Mouse (Mus musculus) embryonic facial prominence, embryonic 11.5 days (tissue): Measurements from ENCODE around the gene Gtf3c2. TPM values are rescaled to one million over a fixed set of nuclear protein-coding genes. Genes with fewer than 3 reads are reported as not detected.

Experiments
- ATAC-seq: fragments of 200-750 bp; cut with Nextera tagmentation; replicated peaks from 2 replicates; pipeline ENCODE4 v1.8.0; 2017; ENCODE audit warnings: low read depth; ENCODE audit not compliant: insufficient number of reproducible peaks, low FRiP score, low TSS enrichment
- DNase-seq: peaks from one replicate; pipeline ENCODE4 v3.0.0-alpha.2; 2015; ENCODE audit warnings: low spot score
- H3K27ac ChIP-seq: fragments of 300-500 bp; sonication (generic); replicated peaks from 2 replicates; pipeline ENCODE4 v1.5.1; 2014; ENCODE audit warnings: mild to moderate bottlenecking, low read depth, low read length, control low read depth
- H3K27me3 ChIP-seq: fragments of 300-500 bp; sonication (generic); 2 replicates; pipeline ENCODE4 v1.6.1; 2014; ENCODE audit warnings: mild to moderate bottlenecking, low read length, moderate library complexity, mixed read lengths; ENCODE audit not compliant: control insufficient read depth, insufficient read depth
- H3K36me3 ChIP-seq: fragments of 300-500 bp; sonication (generic); replicated peaks from 2 replicates; pipeline ENCODE4 v1.6.1; 2014; ENCODE audit warnings: low read depth, mild to moderate bottlenecking, low read length, moderate library complexity, mixed read lengths; ENCODE audit not compliant: control insufficient read depth, insufficient read depth
- H3K4me1 ChIP-seq: fragments of 300-500 bp; sonication (generic); 2 replicates; pipeline ENCODE4 v1.6.1; 2014; ENCODE audit warnings: low read length, mixed read lengths; ENCODE audit not compliant: control insufficient read depth, insufficient read depth
- H3K4me2 ChIP-seq: fragments of 300-500 bp; sonication (generic); 2 replicates; pipeline ENCODE4 v1.6.1; 2014; ENCODE audit warnings: low read depth, mild to moderate bottlenecking, control low read depth, low read length, moderate library complexity
- H3K4me3 ChIP-seq: fragments of 300-500 bp; sonication (generic); 2 replicates; pipeline ENCODE4 v1.5.1; 2014; ENCODE audit warnings: low read depth, low read length, control low read depth
- H3K9ac ChIP-seq: fragments of 300-500 bp; sonication (generic); replicated peaks from 2 replicates; pipeline ENCODE4 v1.6.1; 2014; ENCODE audit warnings: mild to moderate bottlenecking, control low read depth, low read length
- H3K9me3 ChIP-seq: fragments of 300-500 bp; sonication (generic); replicated peaks from 2 replicates; pipeline ENCODE4 v1.6.1; 2016; ENCODE audit warnings: mild to moderate bottlenecking, low read length, inconsistent platforms, mixed read lengths; ENCODE audit not compliant: control insufficient read depth
- WGBS: fragments of 180-500 bp; shearing (Covaris S2); extraction: QIAGEN DNeasy Blood & Tissue Kit; methylation state at CpG from one replicate; pipeline ENCODE4 v1.1.7; 2014; 5-methylcytosine and 5-hydroxymethylcytosine counted together
- polyA plus RNA-seq: library from polyadenylated mRNA; unstranded; fragments of >200 nt; fragmentation: Nextera tagmentation; extraction: Ambion mirVana; gene quantifications from 2 replicates; pipeline ENCODE4 v1.2.1, GENCODE M21; 2014

The Gtf3c2 gene
- polyA plus RNA-seq, 1 experiment from 2014 or later: 66.6 TPM

- Histone ChIP-seq H3K27ac (no peak overlapping the region), H3K9ac (no peak overlapping the region), H3K4me3 (no peak overlapping the region), H3K36me3 (peaks cover 4% of the 10 kb centered on the region), H3K27me3 (no peaks in the 10 kb centered on the region), H3K4me1 (no peaks in the 10 kb centered on the region), H3K4me2 (no peak overlapping the region), H3K9me3 (no peaks in the 10 kb centered on the region)
- no peak for ATAC-seq
- 67% methylated on average over 4 of the region's 4 CpGs for WGBS
- DNase-seq: no peak
Observed at GRCm38 (mm10) chr5:31183678-31184077, 3.7 kb upstream of the Gtf3c2 start.

- Histone ChIP-seq H3K27me3 (no peaks in the 10 kb centered on the region), H3K9ac (no peak overlapping the region), H3K4me2 (no peak overlapping the region), H3K27ac (no peak overlapping the region), H3K36me3 (no peaks in the 10 kb centered on the region), H3K4me3 (no peak overlapping the region), H3K9me3 (no peaks in the 10 kb centered on the region), H3K4me1 (no peaks in the 10 kb centered on the region)
- DNase-seq (no peak), ATAC-seq (no peak)
- WGBS: 94% methylated on average over 9 of the region's 9 CpGs
Observed at GRCm38 (mm10) chr5:31181183-31181770, 1.3 kb upstream of the Gtf3c2 start.

- Histone ChIP-seq H3K27me3 (no peaks in the 10 kb centered on the region), H3K4me1 (no peaks in the 10 kb centered on the region), H3K36me3 (no peaks in the 10 kb centered on the region), H3K9me3 (no peaks in the 10 kb centered on the region), H3K27ac (peak overlapping the region; percentile 90), H3K4me3 (peak overlapping the region; percentile 75), H3K9ac (peak overlapping the region; percentile 73), H3K4me2 (peak overlapping the region; percentile 77)
- ATAC-seq (peak; percentile 71), DNase-seq (peak; percentile 18)
- under 1% methylated on average over 25 of the region's 25 CpGs for WGBS
Observed at GRCm38 (mm10) chr5:31179301-31179765, 611 bp downstream of the Gtf3c2 start.

DNA sequence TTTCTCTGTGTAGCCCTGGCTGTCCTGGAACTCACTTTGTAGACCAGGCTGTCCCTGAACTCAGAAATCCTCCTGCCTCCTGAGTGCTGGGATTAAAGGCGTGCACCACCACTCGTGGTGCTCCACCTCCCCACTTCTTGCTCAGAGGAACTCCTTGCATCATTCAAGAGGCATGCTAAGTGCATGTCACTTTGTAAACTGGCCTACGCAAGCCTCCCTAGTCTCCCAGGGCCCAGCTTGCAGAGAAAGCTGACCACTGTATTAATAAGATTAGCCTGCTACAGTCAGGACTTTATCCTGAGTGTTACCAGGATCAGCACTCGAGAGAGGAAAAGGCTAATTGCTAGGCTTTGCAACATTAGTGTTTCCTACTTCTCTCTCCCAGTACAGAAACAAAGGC is 11.3 kb downstream of the Gtf3c2 start:
- H3K36me3 ChIP-seq: peaks cover 8% of the 10 kb centered on the region

GRCm38 (mm10) chr5:31164878-31165277 is 15.1 kb downstream of the Gtf3c2 start:
- Histone ChIP-seq H3K4me3 (no peak overlapping the region), H3K4me2 (no peak overlapping the region), H3K4me1 (no peaks in the 10 kb centered on the region), H3K9ac (no peak overlapping the region), H3K9me3 (no peaks in the 10 kb centered on the region), H3K27ac (no peak overlapping the region), H3K27me3 (no peaks in the 10 kb centered on the region), H3K36me3 (peaks cover 13% of the 10 kb centered on the region)
- 83% methylated on average over 1 of the region's 1 CpGs for WGBS
- DNase-seq (no peak), ATAC-seq (no peak)

More for the DNA sequence above, 11.3 kb downstream of the Gtf3c2 start:
- no peak overlapping the region for H3K4me3 ChIP-seq
- H3K4me2 ChIP-seq: no peak overlapping the region
- 92% methylated on average over 4 of the region's 4 CpGs for WGBS
- H3K27me3 ChIP-seq: no peaks in the 10 kb centered on the region
- no peak for DNase-seq
- H3K9me3 ChIP-seq: no peaks in the 10 kb centered on the region
- H3K27ac ChIP-seq: no peak overlapping the region
- no peak overlapping the region for H3K9ac ChIP-seq
- H3K4me1 ChIP-seq: no peaks in the 10 kb centered on the region
- no peak for ATAC-seq

DNA sequence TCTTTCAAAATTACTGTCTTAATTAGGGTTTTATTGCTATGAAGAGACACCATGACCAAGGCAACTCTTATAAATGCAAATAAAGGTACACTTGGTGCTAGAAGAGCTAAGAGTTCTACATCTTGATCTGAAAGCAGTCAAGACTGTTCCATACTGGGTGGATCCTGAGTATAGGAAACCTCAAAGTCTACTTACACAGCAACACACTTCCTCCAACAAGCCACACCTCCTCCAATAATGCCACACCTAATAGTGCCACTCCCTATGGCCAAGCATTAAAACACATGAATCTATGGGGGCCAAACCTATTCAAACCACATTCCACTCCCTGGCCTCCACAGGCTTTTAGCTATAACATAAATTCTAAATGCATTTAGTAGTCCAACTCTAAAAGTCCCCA is 17.5 kb downstream of the Gtf3c2 start:
- H3K27ac ChIP-seq: no peak overlapping the region
- H3K36me3 ChIP-seq: peaks cover 19% of the 10 kb centered on the region
- no peak overlapping the region for H3K4me2 ChIP-seq
- H3K4me1 ChIP-seq: no peaks in the 10 kb centered on the region
- DNase-seq (no peak), ATAC-seq (no peak)
- no peaks in the 10 kb centered on the region for H3K27me3 ChIP-seq
- H3K9ac ChIP-seq: no peak overlapping the region
- H3K4me3 ChIP-seq: no peak overlapping the region
- H3K9me3 ChIP-seq: no peaks in the 10 kb centered on the region

DNA sequence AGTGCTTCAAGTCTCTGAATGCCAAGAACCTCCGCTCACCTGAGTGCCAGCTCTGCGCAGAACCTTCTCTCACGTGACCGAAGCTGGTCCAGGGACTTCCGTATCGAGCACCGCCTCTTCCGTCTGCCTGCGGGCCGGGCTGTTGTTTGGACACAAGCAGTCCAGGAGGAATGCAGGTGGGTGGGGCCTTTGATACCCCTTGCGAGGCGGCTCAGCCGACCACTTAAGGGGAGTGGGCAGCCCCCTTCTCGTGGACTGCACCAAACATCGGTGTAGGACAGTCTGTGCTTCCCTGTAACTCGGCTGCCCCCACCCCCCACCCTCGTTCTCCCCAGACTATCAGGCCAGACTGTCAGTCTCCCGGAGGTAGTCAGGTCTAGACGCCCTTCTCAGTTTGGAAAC is 25.8 kb downstream of the Gtf3c2 start, which contains the start of gene Mpv17:
Mpv17 (minus strand) TSS at position 100 of the 402 bp plus-strand sequence.
- WGBS: under 1% methylated on average over 19 of the region's 19 CpGs
- H3K4me2 ChIP-seq: peak within 1 kb of the TSS; percentile 69
- H3K4me1 ChIP-seq: no peaks in the 10 kb centered on the region
- ATAC-seq: peak; percentile 96
- DNase-seq: peak; percentile 93
- peaks cover 7% of the 10 kb centered on the region for H3K36me3 ChIP-seq
- no peak within 1 kb of the TSS for H3K27ac ChIP-seq
- no peaks in the 10 kb centered on the region for H3K9me3 ChIP-seq
- H3K9ac ChIP-seq: peak within 1 kb of the TSS; percentile 59
- H3K4me3 ChIP-seq: peak within 1 kb of the TSS; percentile 43
- no peaks in the 10 kb centered on the region for H3K27me3 ChIP-seq

DNA sequence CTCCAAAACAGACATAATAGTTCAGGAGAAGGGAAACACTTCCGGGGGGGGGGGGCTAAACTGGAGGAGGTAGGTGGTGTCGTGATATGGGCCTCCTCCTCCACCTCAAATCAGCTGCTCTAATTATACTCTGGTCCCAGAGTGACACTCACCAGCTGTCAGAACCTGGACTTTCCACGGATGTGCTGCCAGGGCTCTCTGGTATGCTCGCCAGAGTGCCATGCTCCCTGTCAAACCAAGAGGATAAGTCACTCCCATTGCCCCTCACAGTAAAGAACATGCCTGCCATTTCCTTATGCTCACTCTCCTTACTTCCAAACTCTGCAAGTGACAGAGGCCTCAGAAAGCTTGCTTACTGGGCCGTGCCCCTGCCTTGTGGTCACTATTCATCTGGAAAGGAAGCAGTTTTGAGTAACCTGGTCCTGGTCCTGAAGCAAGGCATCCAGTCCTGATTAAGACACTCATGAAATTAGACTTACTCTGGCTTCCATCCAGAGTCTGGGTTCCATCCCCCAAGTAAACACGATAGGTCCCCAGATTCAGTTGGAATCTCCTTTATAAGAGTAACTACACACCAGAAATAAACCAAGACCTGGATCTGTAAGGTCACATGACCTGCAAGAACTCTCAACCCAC is 26.3 kb downstream of the Gtf3c2 start:
- ATAC-seq (no peak), DNase-seq (no peak)
- H3K27me3 ChIP-seq: no peaks in the 10 kb centered on the region
- no peaks in the 10 kb centered on the region for H3K4me1 ChIP-seq
- peaks cover 4% of the 10 kb centered on the region for H3K36me3 ChIP-seq
- H3K9me3 ChIP-seq: no peaks in the 10 kb centered on the region
- H3K9ac ChIP-seq: peak overlapping the region; percentile 58
- H3K4me2 ChIP-seq: peak overlapping the region; percentile 69
- H3K4me3 ChIP-seq: peak overlapping the region; percentile 43
- 39% methylated on average over 6 of the region's 6 CpGs for WGBS
- H3K27ac ChIP-seq: no peak overlapping the region
